Mouse (Mus musculus): Measurements from ENCODE around the gene Osbpl8. TPM values are rescaled to one million over a fixed set of nuclear protein-coding genes. Genes with fewer than 3 reads are reported as not detected.

The Osbpl8 gene
- polyA plus RNA-seq, 1 experiment: 17.1 TPM

- DNase-seq: no peak
- H3K27me3 ChIP-seq (replicated peaks; ENCODE audit: control insufficient read depth, insufficient read depth, low read length): no peaks in the 10 kb centered on the region
- no peak overlapping the region for H3K27ac ChIP-seq (ENCODE audit: insufficient read depth, low read depth, low read length)
- no peak for TF ChIP-seq CTCF (conservative IDR thresholded peaks at IDR 0.05; ENCODE audit: insufficient read depth, insufficient read length, low read depth, low read length)
- no peak for TF ChIP-seq POLR2A (IDR thresholded peaks at IDR 0.05; ENCODE audit: low read depth, low read length)
- no peaks in the 10 kb centered on the region for H3K4me1 ChIP-seq (ENCODE audit: control insufficient read depth, insufficient read depth, low read length)
- WGBS: 85% methylated on average over 7 of the region's 7 CpGs
- no peaks in the 10 kb centered on the region for H3K36me3 ChIP-seq (ENCODE audit: control insufficient read depth, insufficient read depth, low read length)
- H3K4me3 ChIP-seq (ENCODE audit: insufficient read depth, low read depth, low read length): no peak overlapping the region
These were observed 177.2 kb downstream of the Osbpl8 start for GRCm38 (mm10) chr10:111341761-111342160.

GRCm38 (mm10) chr10:111343555-111343954 is 179.0 kb downstream of the Osbpl8 start:
- no peak overlapping the region for H3K4me3 ChIP-seq (ENCODE audit: insufficient read depth, low read depth, low read length)
- WGBS: 88% methylated on average over 5 of the region's 5 CpGs
- H3K36me3 ChIP-seq (ENCODE audit: control insufficient read depth, insufficient read depth, low read length): no peaks in the 10 kb centered on the region
- no peak for DNase-seq
- no peak overlapping the region for H3K27ac ChIP-seq (ENCODE audit: insufficient read depth, low read depth, low read length)
- TF ChIP-seq CTCF (conservative IDR thresholded peaks at IDR 0.05; ENCODE audit: insufficient read depth, insufficient read length, low read depth, low read length): no peak
- no peaks in the 10 kb centered on the region for H3K27me3 ChIP-seq (replicated peaks; ENCODE audit: control insufficient read depth, insufficient read depth, low read length)
- no peaks in the 10 kb centered on the region for H3K4me1 ChIP-seq (ENCODE audit: control insufficient read depth, insufficient read depth, low read length)

Other genes starting within 250 kb of the Osbpl8 start
- 174 and 193 TPM in 2 replicates for gene Csrp2, start 245.0 kb upstream of the Osbpl8 start, polyA plus RNA-seq (2012; rRNA removed)
- 15.9 and 16.5 TPM in 2 replicates for gene Zdhhc17, start 154.6 kb upstream of the Osbpl8 start, polyA plus RNA-seq (2012; rRNA removed)
- 1.3 and 1.7 TPM in 2 replicates for gene Bbs10, start 133.9 kb downstream of the Osbpl8 start, polyA plus RNA-seq (2012; rRNA removed)